10 mouse cellular contexts compared by ENCODE assay signal in genomic region chr9:62521541-62521940, GRCm38 (mm10). TPM values are rescaled to one million over a fixed set of nuclear protein-coding genes. Genes with fewer than 3 reads are reported as not detected.
DNase-seq lines count a peak whose midpoint lies in the region; ATAC-seq and TF ChIP-seq lines count a peak whose summit lies in the region.
"Had no signal": no experiment of that assay in that cellular context is flagged by ENCODE, and none has a peak within 500 bp of the region (broad histone marks: within the 10 kb centered on the region; RNA-seq: fewer than 3 reads in every experiment).

No protein-coding gene starts in this region.

- H3K4me1 ChIP-seq in intestine, embryonic 14.5 days (replicated peaks; ENCODE audit: control insufficient read depth, insufficient read depth, low read length): peaks cover 42% of the 10 kb centered on the region
- H3K4me1 ChIP-seq in intestine, postnatal 0 days (replicated peaks; ENCODE audit: control insufficient read depth, insufficient read depth, low read length): 0 out of 2 replicates have a peak, but pooled peaks cover 3% of the 10 kb centered on the region
- H3K4me1 ChIP-seq in limb, embryonic 10.5 days: peaks cover 83% of the 10 kb centered on the region
- H3K4me1 ChIP-seq in midbrain, embryonic 15.5 days: peaks cover 80% of the 10 kb centered on the region

- no peak overlapping the region for H3K4me3 ChIP-seq in intestine, embryonic 14.5 days (ENCODE audit: low read depth, low read length)
- no peak overlapping the region for H3K4me3 ChIP-seq in intestine, postnatal 0 days (ENCODE audit: low read depth, low read length)
- H3K4me3 ChIP-seq in limb, embryonic 10.5 days: no peak overlapping the region
- H3K4me3 ChIP-seq in midbrain, embryonic 15.5 days: no peak overlapping the region
- H3K4me3 ChIP-seq: erythroblast, embryonic 14.5 days had no signal

- WGBS in intestine, embryonic 14.5 days: 45% methylated on average over 9 of the region's 9 CpGs
- WGBS in intestine, postnatal 0 days: 51% methylated on average over 9 of the region's 9 CpGs
- WGBS in limb, embryonic 10.5 days: 57% methylated on average over 9 of the region's 9 CpGs
- 45% methylated on average over 9 of the region's 9 CpGs for WGBS in midbrain, embryonic 15.5 days

- no peak for DNase-seq in intestine, embryonic 14.5 days (ENCODE audit: low spot score)
- peak; percentile 77 for DNase-seq in gastrocnemius, postnatal 25 days
- no peak for DNase-seq in limb, embryonic 10.5 days (ENCODE audit: low spot score)
- no peak for DNase-seq in ovary, postnatal 36 days (ENCODE audit: low spot score)
- DNase-seq in adipocyte (ENCODE audit: low spot score): no peak
- DNase-seq in thymus, postnatal 14 days: no peak

- H3K9ac ChIP-seq in intestine, embryonic 14.5 days (ENCODE audit: low read length): no peak overlapping the region
- H3K9ac ChIP-seq in intestine, postnatal 0 days (ENCODE audit: low read depth, low read length): no peak overlapping the region
- no peak overlapping the region for H3K9ac ChIP-seq in midbrain, embryonic 15.5 days

- H3K4me2 ChIP-seq in intestine, embryonic 14.5 days (ENCODE audit: low read length): no peak overlapping the region
- H3K4me2 ChIP-seq in intestine, postnatal 0 days (replicated peaks; ENCODE audit: low read depth): no peak overlapping the region
- no peak overlapping the region for H3K4me2 ChIP-seq in midbrain, embryonic 15.5 days

- H3K36me3 ChIP-seq in intestine, embryonic 14.5 days (ENCODE audit: control insufficient read depth, insufficient read depth, low read length): no peaks in the 10 kb centered on the region
- no peaks in the 10 kb centered on the region for H3K36me3 ChIP-seq in intestine, postnatal 0 days (ENCODE audit: control insufficient read depth, insufficient read depth)
- H3K36me3 ChIP-seq in limb, embryonic 10.5 days: no peaks in the 10 kb centered on the region
- H3K36me3 ChIP-seq in midbrain, embryonic 15.5 days (replicated peaks): no peaks in the 10 kb centered on the region

- H3K27me3 ChIP-seq in intestine, embryonic 14.5 days (replicated peaks; ENCODE audit: control insufficient read depth, insufficient read depth, low read length): no peaks in the 10 kb centered on the region; the same call in 1 of the 2 replicates
- H3K27me3 ChIP-seq in intestine, postnatal 0 days (replicated peaks; ENCODE audit: control insufficient read depth, insufficient read depth, low read length): no peaks in the 10 kb centered on the region
- peaks cover 34% of the 10 kb centered on the region for H3K27me3 ChIP-seq in limb, embryonic 10.5 days (ENCODE audit: low read depth, poor library complexity, severe bottlenecking)
- no peaks in the 10 kb centered on the region for H3K27me3 ChIP-seq in midbrain, embryonic 15.5 days (replicated peaks)

- no peak for ATAC-seq in intestine, embryonic 14.5 days (replicated peaks; ENCODE audit: low FRiP score, low TSS enrichment, low read depth)
- no peak for ATAC-seq in intestine, postnatal 0 days
- no peak for ATAC-seq in midbrain, embryonic 15.5 days (replicated peaks)
- ATAC-seq: CD4-positive, CD25-positive, alpha-beta regulatory T cell, adult 4 months had no signal

- peak overlapping the region; percentile 22; the same call in 1 of the 2 replicates for H3K27ac ChIP-seq in intestine, embryonic 14.5 days (ENCODE audit: low read depth)
- H3K27ac ChIP-seq in intestine, postnatal 0 days (ENCODE audit: low read depth, low read length): no peak overlapping the region; the same call in 1 of the 2 replicates
- H3K27ac ChIP-seq in limb, embryonic 10.5 days: peak overlapping the region; percentile 37
- peak overlapping the region; percentile 45; the same call in 1 of the 2 replicates for H3K27ac ChIP-seq in midbrain, embryonic 15.5 days

- H3K9me3 ChIP-seq in intestine, embryonic 14.5 days (ENCODE audit: control insufficient read depth, low read length): no peaks in the 10 kb centered on the region
- H3K9me3 ChIP-seq in intestine, postnatal 0 days (ENCODE audit: control insufficient read depth): no peaks in the 10 kb centered on the region
- H3K9me3 ChIP-seq in limb, embryonic 10.5 days (replicated peaks): no peaks in the 10 kb centered on the region
- H3K9me3 ChIP-seq in midbrain, embryonic 15.5 days: no peaks in the 10 kb centered on the region

- no peak for TF ChIP-seq CTCF in intestine, postnatal 0 days (IDR thresholded peaks at IDR 0.05; ENCODE audit: low read depth)

RNA-seq across cellular contexts. Expression of gene Coro2b, which starts 15.3 kb away (rescaled TPM):
- polyA plus RNA-seq in intestine, embryonic 14.5 days (2014; fragmentation: Nextera tagmentation; extraction: Ambion mirVana): 9.0 and 9.8 TPM in 2 replicates
- polyA plus RNA-seq in intestine, postnatal 0 days (2015; fragmentation: Nextera tagmentation; extraction: Ambion mirVana): 2.8 and 2.9 TPM in 2 replicates
- 1 to 10 TPM; 5.1 to 6.5 TPM for total RNA-seq in gastrocnemius, postnatal 25 days (2021)
- polyA plus RNA-seq in limb, embryonic 10.5 days (2016; fragmentation: Nextera tagmentation; extraction: Ambion mirVana): 5.6 and 6.2 TPM in 2 replicates
- 34.7 and 35.1 TPM in 2 replicates for polyA plus RNA-seq in midbrain, embryonic 15.5 days (2015; fragmentation: Nextera tagmentation; extraction: Ambion mirVana)
- polyA plus RNA-seq: erythroblast, embryonic 14.5 days had no signal
